ENCODE assay signal across 16 mouse cellular contexts in genomic region chr9:41834487-41835404, GRCm38 (mm10).
DNase-seq lines count a peak whose midpoint lies in the region; ATAC-seq and TF ChIP-seq lines count a peak whose summit lies in the region.
"Had no signal": no experiment of that assay in that cellular context is flagged by ENCODE, and none has a peak within 500 bp of the region (broad histone marks: within the 10 kb centered on the region; RNA-seq: fewer than 3 reads in every experiment).

No protein-coding gene starts in this region.

- TF ChIP-seq EP300 in lung, postnatal 0 days (IDR thresholded peaks at IDR 0.05): no peak

- no peak for ATAC-seq in midbrain, embryonic 11.5 days (ENCODE audit: low FRiP score)
- ATAC-seq in limb, embryonic 13.5 days (ENCODE audit: low FRiP score, low read depth): peak; percentile 91
- ATAC-seq in frontal cortex, adult (ENCODE audit: low TSS enrichment): no peak
- no peak for ATAC-seq in lung, postnatal 0 days

- peaks cover 10% of the 10 kb centered on the region; the same call in 1 of the 2 replicates for H3K9me3 ChIP-seq in midbrain, embryonic 10.5 days (replicated peaks)
- peaks cover 5% of the 10 kb centered on the region; the same call in 1 of the 2 replicates for H3K9me3 ChIP-seq in midbrain, embryonic 11.5 days (ENCODE audit: control insufficient read depth, low read length)
- 0 out of 2 replicates have a peak, but pooled peaks cover 5% of the 10 kb centered on the region for H3K9me3 ChIP-seq in limb, embryonic 13.5 days
- peaks cover 4% of the 10 kb centered on the region; the same call in 1 of the 2 replicates for H3K9me3 ChIP-seq in lung, postnatal 0 days (ENCODE audit: low read length)

- 0 out of 2 replicates have a peak overlapping the region, but pooled peaks have one; percentile 33 for H3K27ac ChIP-seq in midbrain, embryonic 10.5 days (replicated peaks)
- H3K27ac ChIP-seq in midbrain, embryonic 11.5 days (ENCODE audit: low read depth, low read length): no peak overlapping the region
- H3K27ac ChIP-seq in limb, embryonic 13.5 days: peak overlapping the region; percentile 75
- no peak overlapping the region for H3K27ac ChIP-seq in lung, postnatal 0 days (ENCODE audit: low read length)
- H3K27ac ChIP-seq: embryonic facial prominence, embryonic 15.5 days; layer of hippocampus, adult 2 months had no signal

- no peak for TF ChIP-seq CTCF in lung, postnatal 0 days (IDR thresholded peaks at IDR 0.05)

- H3K4me3 ChIP-seq in midbrain, embryonic 10.5 days: no peak overlapping the region
- no peak overlapping the region for H3K4me3 ChIP-seq in midbrain, embryonic 11.5 days (ENCODE audit: low read depth, low read length)
- no peak overlapping the region for H3K4me3 ChIP-seq in limb, embryonic 13.5 days
- no peak overlapping the region for H3K4me3 ChIP-seq in lung, postnatal 0 days (ENCODE audit: low read depth, low read length)
- H3K4me3 ChIP-seq: embryonic facial prominence, embryonic 15.5 days; layer of hippocampus, adult 2 months; myocyte had no signal

- WGBS in midbrain, embryonic 10.5 days: 75% methylated on average over 11 of the region's 11 CpGs
- WGBS in midbrain, embryonic 11.5 days: 70% methylated on average over 11 of the region's 11 CpGs
- WGBS in limb, embryonic 13.5 days: 20% methylated on average over 11 of the region's 11 CpGs
- 65% methylated on average over 11 of the region's 11 CpGs for WGBS in lung, postnatal 0 days

- no peak overlapping the region for H3K4me2 ChIP-seq in midbrain, embryonic 11.5 days
- H3K4me2 ChIP-seq in limb, embryonic 13.5 days (replicated peaks): peak overlapping the region; percentile 7; the same call in 1 of the 2 replicates
- no peak overlapping the region for H3K4me2 ChIP-seq in lung, postnatal 0 days (replicated peaks; ENCODE audit: low read depth, low read length)
- H3K4me2 ChIP-seq: embryonic facial prominence, embryonic 15.5 days had no signal

- 0 out of 2 replicates have a peak, but pooled peaks cover 9% of the 10 kb centered on the region for H3K36me3 ChIP-seq in midbrain, embryonic 10.5 days
- H3K36me3 ChIP-seq in midbrain, embryonic 11.5 days (ENCODE audit: control insufficient read depth, insufficient read depth, low read length): no peaks in the 10 kb centered on the region
- no peaks in the 10 kb centered on the region for H3K36me3 ChIP-seq in limb, embryonic 13.5 days
- H3K36me3 ChIP-seq in lung, postnatal 0 days (ENCODE audit: insufficient read depth, low read length): no peaks in the 10 kb centered on the region
- H3K36me3 ChIP-seq: embryonic facial prominence, embryonic 15.5 days had no signal

- H3K27me3 ChIP-seq in midbrain, embryonic 10.5 days (ENCODE audit: low read depth, poor library complexity, severe bottlenecking): no peaks in the 10 kb centered on the region
- H3K27me3 ChIP-seq in midbrain, embryonic 11.5 days (ENCODE audit: control insufficient read depth, insufficient read depth, low read length): no peaks in the 10 kb centered on the region
- H3K27me3 ChIP-seq in limb, embryonic 13.5 days: no peaks in the 10 kb centered on the region
- H3K27me3 ChIP-seq in lung, postnatal 0 days (replicated peaks; ENCODE audit: insufficient read depth, low read length): no peaks in the 10 kb centered on the region
- H3K27me3 ChIP-seq: embryonic facial prominence, embryonic 15.5 days had no signal

- no peak overlapping the region for H3K9ac ChIP-seq in midbrain, embryonic 11.5 days (ENCODE audit: low read length)
- no peak overlapping the region for H3K9ac ChIP-seq in limb, embryonic 13.5 days
- H3K9ac ChIP-seq in lung, postnatal 0 days (replicated peaks; ENCODE audit: low read depth): no peak overlapping the region
- H3K9ac ChIP-seq: embryonic facial prominence, embryonic 15.5 days had no signal

- DNase-seq in midbrain, embryonic 10.5 days (ENCODE audit: low spot score): no peak
- DNase-seq in midbrain, embryonic 11.5 days (ENCODE audit: low spot score, missing footprints): no peak
- DNase-seq in forelimb bud, embryonic 11.5 days (ENCODE audit: low read depth, low spot score): peak; percentile 76
- DNase-seq in frontal cortex, postnatal 10 days (ENCODE audit: low spot score in 2 of 2): no peak
- no peak for DNase-seq in spleen, adult 12 weeks (ENCODE audit: low spot score)
- DNase-seq in lung, postnatal 0 days (ENCODE audit: low spot score): no peak
- DNase-seq: adrenal gland, postnatal 14 days; cerebellum, adult 11 months; heart, postnatal 4 days; lung, postnatal 10 days; thymus, postnatal 14 days had no signal

- H3K4me1 ChIP-seq in midbrain, embryonic 10.5 days: peaks cover 8% of the 10 kb centered on the region; the same call in 1 of the 2 replicates
- no peaks in the 10 kb centered on the region for H3K4me1 ChIP-seq in midbrain, embryonic 11.5 days (ENCODE audit: control insufficient read depth, insufficient read depth, low read length)
- H3K4me1 ChIP-seq in limb, embryonic 13.5 days: peaks cover 28% of the 10 kb centered on the region
- H3K4me1 ChIP-seq in lung, postnatal 0 days (ENCODE audit: insufficient read depth, low read depth, low read length): no peaks in the 10 kb centered on the region
- H3K4me1 ChIP-seq: embryonic facial prominence, embryonic 15.5 days had no signal

Comparison
In these comparisons a context has a peak if more than half of its experiments do, and no peak if none do; other contexts are left out.
1. H3K27ac ChIP-seq: peak in midbrain, embryonic 10.5 days (single experiment) and limb, embryonic 13.5 days (single experiment); none in midbrain, embryonic 11.5 days (single experiment) and lung, postnatal 0 days (single experiment).